Mouse (Mus musculus): ENCODE measurements around the gene Slc41a2. TPM values are rescaled to one million over a fixed set of nuclear protein-coding genes. Genes with fewer than 3 reads are reported as not detected.
"Not testable (repeated sequence)": the region's sequence is repeated elsewhere in the genome, so short reads cannot be mapped to it uniquely, and the experiment has no call there.

The Slc41a2 gene
- total RNA-seq (2022): 1 to 10 TPM in 3 of 4 experiments, under 1 TPM in 1; 0.88 to 2.9 (median 1.9) TPM

- DNase-seq (ENCODE audit: low spot score): peak; percentile 53
Observed at GRCm38 (mm10) chr10:83337159-83337951, at the start of gene Slc41a2. TSS of gene Slc41a2 (minus strand) at chr10:83337882.

GRCm38 (mm10) chr10:83385330-83385910 lies 47.7 kb upstream of the Slc41a2 start:
- no peak for DNase-seq (ENCODE audit: low spot score)

- DNase-seq (ENCODE audit: low spot score): no peak
Observed at GRCm38 (mm10) chr10:83384456-83385215, 47.0 kb upstream of the Slc41a2 start.

- DNase-seq (ENCODE audit: low spot score): no peak
Observed at GRCm38 (mm10) chr10:83383863-83384262, 46.2 kb upstream of the Slc41a2 start.

- DNase-seq (ENCODE audit: low spot score): no peak
Observed at GRCm38 (mm10) chr10:83382988-83383387, 45.3 kb upstream of the Slc41a2 start.

GRCm38 (mm10) chr10:83382528-83382927 lies 44.8 kb upstream of the Slc41a2 start:
- no peak for DNase-seq (ENCODE audit: low spot score)

GRCm38 (mm10) chr10:83380501-83380900 lies 42.8 kb upstream of the Slc41a2 start:
- no peak for DNase-seq (ENCODE audit: low spot score)

- DNase-seq (ENCODE audit: low spot score): no peak
Observed at GRCm38 (mm10) chr10:83378083-83378833, 40.6 kb upstream of the Slc41a2 start.

- DNase-seq (ENCODE audit: low spot score): no peak
Observed at GRCm38 (mm10) chr10:83376911-83377682, 39.4 kb upstream of the Slc41a2 start.

GRCm38 (mm10) chr10:83375458-83375857 lies 37.8 kb upstream of the Slc41a2 start:
- DNase-seq (ENCODE audit: low spot score): not testable (repeated sequence)

- DNase-seq (ENCODE audit: low spot score): no peak
Observed at GRCm38 (mm10) chr10:83374045-83374656, 36.5 kb upstream of the Slc41a2 start.

- no peak for DNase-seq (ENCODE audit: low spot score)
Observed at GRCm38 (mm10) chr10:83368918-83369317, 31.2 kb upstream of the Slc41a2 start.

GRCm38 (mm10) chr10:83363451-83363850 lies 25.8 kb upstream of the Slc41a2 start:
- no peak for DNase-seq (ENCODE audit: low spot score)

GRCm38 (mm10) chr10:83361643-83362382 lies 24.1 kb upstream of the Slc41a2 start:
- peak; percentile 31 for DNase-seq (ENCODE audit: low spot score)

- DNase-seq (ENCODE audit: low spot score): peak; percentile 22
Observed at GRCm38 (mm10) chr10:83360356-83360755, 22.7 kb upstream of the Slc41a2 start.

GRCm38 (mm10) chr10:83359956-83360355 lies 22.3 kb upstream of the Slc41a2 start, which contains the start of gene D10Wsu102e:
TSS of gene D10Wsu102e (plus strand) at chr10:83360221.
- peak; percentile 98 for DNase-seq (ENCODE audit: low spot score)

GRCm38 (mm10) chr10:83359451-83359850 lies 21.8 kb upstream of the Slc41a2 start:
- no peak for DNase-seq (ENCODE audit: low spot score)

GRCm38 (mm10) chr10:83356416-83356815 lies 18.7 kb upstream of the Slc41a2 start:
- no peak for DNase-seq (ENCODE audit: low spot score)

GRCm38 (mm10) chr10:83354333-83354719 lies 16.6 kb upstream of the Slc41a2 start:
- peak; percentile 35 for DNase-seq (ENCODE audit: low spot score)
